Mouse (Mus musculus) erythroblast, embryonic 14.5 days (primary cell): ENCODE measurements around the gene Gm8871.
"Not testable (repeated sequence)": the region's sequence is repeated elsewhere in the genome, so short reads cannot be mapped to it uniquely, and the experiment has no call there.

ENCODE experiments used
- GATA1 ChIP-seq: IDR thresholded peaks from 2 replicates; pipeline ENCODE4 v1.6.1; 2012; ENCODE audit warnings: low read length, inconsistent platforms, mixed read lengths
- TAL1 ChIP-seq: IDR thresholded peaks from 3 replicates; pipeline ENCODE4 v1.6.1; 2012; ENCODE audit warnings: low read length, inconsistent platforms, mixed read lengths

DNA sequence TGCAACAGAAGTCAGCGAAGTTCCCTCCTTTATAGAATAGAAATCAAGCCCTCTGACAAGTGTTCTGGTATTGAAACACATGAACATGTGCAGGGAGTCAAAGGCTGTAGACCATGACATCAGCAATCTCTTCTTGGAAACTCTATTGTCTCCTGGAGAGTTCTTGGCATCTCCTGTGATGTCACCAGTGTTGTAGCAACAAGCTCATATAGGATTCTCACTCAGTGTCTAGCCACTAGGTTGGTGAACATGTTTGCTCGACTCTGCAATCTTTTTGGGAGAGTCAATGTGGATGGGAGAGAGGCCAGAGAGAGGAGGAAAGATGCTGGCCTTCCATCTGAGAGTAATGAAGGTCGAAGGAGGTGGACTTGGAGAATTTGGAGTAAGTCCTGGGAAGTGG, at the start of gene Gm8871, which contains the start of gene Gm8857:
- TF ChIP-seq GATA1, TAL1: not testable (repeated sequence)
